Mouse (Mus musculus) central nervous system, embryonic 11.5 days (tissue): ENCODE results near the gene Zmiz2. TPM values are rescaled to one million over a fixed set of nuclear protein-coding genes. Genes with fewer than 3 reads are reported as not detected.

Source experiments
- polyA plus RNA-seq: library from polyadenylated mRNA; depleted of rRNA; stranded (reverse); fragments of >200 nt; gene quantifications from 2 replicates; pipeline ENCODE4 v1.2.3, GENCODE M21; 2012; rRNA removed

Zmiz2 gene
- polyA plus RNA-seq: 42.8 and 57.0 TPM in 2 replicates

DNA sequence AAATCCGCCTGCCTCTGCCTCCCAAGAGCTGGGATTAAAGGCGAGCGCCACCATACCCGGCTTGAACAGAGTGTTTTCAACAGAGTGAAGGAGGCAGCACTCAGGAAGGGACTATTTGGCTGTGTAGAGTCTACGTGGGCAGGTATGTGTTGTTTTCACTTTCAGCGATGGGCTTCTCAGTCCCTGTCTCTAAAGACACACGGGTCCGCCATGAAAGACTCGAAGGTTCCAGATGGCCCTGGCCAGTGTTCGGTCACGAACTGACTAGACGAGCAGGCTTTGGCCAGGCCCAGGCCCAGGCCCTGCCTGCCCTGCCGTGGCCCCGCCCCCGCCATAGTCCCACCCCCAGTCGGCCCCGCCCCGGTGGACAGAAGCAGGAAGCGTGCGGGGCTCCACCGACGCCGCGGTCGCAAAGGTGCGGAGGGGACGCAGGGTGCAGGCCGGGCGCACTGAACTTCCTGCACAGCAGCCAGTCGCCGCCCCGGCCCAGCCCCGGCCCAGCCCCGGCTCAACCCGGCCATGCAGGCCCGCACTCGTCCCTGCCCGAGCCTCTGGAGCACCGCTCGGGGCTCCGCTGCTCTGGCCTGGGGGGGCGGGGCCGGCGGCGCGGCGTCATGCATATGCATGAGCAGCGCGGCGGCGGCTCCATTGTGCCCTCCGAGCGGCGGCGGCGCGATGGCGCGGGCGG is at the start of gene Zmiz2:
TSS of gene Zmiz2 (plus strand) at position 349 of the 688 bp plus-strand sequence.

DNA sequence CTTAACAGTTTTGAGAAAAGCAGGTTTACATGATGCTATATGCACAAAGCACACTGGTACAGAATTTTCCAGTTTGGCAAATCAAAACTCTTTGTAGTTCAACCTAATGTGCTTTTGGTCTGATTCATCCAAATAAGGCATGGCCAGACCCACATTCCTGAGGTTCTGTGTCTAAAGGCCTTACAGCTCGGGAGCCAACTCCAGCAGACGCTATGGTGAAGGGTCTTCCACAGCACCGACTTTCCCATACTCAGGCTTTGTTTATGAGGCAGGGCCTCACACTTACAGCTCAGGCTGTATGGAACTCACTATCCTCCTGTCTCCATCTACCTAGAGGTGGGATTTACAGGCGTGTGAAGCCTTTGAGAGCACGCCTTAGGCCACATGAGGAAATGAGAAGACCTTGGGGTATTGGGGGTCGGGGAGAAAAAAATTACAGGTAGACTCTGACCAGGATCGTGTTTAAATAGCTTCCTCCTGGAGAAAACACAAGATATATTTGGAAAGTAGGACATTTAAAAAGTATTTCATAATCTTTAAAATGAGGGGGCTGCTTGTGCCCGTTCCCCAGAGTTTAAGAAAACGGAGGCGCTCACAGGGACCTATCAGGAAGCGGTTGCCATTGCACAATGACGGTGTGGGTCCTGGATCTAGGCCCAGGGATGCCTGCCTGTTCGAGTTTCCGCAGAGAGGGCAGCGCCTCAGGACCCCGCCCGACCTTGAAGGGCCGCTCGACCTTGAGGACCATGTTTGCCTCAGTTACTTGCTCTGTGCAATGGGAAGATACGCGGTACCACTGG is 26.1 kb downstream of the Zmiz2 start, which contains the start of gene Ppia:
TSS of gene Ppia (plus strand) at position 693 of the 800 bp plus-strand sequence.

DNA sequence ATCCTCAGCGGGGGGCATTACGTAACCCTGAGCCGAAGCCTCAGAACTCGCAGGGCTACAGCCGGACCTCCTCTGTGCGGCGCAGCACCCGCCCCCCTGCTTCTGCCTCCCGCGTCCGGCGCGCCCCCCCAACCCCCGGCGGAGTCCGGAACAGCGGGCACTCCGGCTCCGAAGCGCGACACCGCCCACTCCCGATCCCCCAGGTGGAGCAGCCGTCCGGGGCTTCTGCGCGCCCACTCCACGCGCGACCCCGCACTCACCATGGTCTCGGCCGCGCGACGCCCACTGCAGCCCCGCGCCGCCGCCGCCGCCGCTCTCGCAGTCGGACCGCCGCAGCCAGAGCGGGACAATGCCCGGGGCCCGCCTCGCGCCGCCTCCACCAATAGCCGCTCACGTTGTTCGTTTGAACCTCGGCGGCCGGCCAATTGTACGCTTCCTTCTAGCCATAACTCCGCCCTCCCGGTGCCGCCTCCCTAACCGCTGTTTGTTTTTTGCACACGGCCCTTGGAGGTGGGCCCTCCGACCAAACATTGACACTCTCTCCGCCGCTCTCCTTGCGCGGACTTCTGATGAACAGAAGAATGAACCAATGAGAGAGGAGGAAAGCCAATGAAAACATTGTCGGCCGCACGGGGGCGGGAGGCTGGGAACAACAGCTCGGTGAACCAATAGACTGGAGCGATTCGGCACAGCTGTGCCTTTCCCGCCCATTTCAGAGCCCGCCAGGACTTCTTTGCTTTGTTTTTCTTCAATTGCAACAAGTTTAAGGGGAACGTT is 55.4 kb downstream of the Zmiz2 start, which contains the start of gene H2afv:
TSS of gene H2afv (minus strand) at position 367 of the 777 bp plus-strand sequence.

Other genes starting within 250 kb of the Zmiz2 start
- gene A730071L15Rik, start 189.0 kb upstream of the Zmiz2 start, polyA plus RNA-seq: 0.13 and 0.34 TPM in 2 replicates
- 49.4 and 50.8 TPM in 2 replicates for gene Nudcd3, start 188.7 kb upstream of the Zmiz2 start, polyA plus RNA-seq
- 0.07 and 0.09 TPM in 2 replicates for gene Npc1l1, start 158.9 kb upstream of the Zmiz2 start, polyA plus RNA-seq
- gene Ddx56, start 121.3 kb upstream of the Zmiz2 start, polyA plus RNA-seq: 56.3 and 62.0 TPM in 2 replicates
- 114 and 130 TPM in 2 replicates for gene Tmed4, start 114.2 kb upstream of the Zmiz2 start, polyA plus RNA-seq
- 48.8 and 61.6 TPM in 2 replicates for gene Ogdh, start 97.4 kb upstream of the Zmiz2 start, polyA plus RNA-seq
- gene Ppia, start 26.4 kb downstream of the Zmiz2 start, polyA plus RNA-seq: 3,603 and 3,967 TPM in 2 replicates
- 491 and 846 TPM in 2 replicates for gene H2afv, start 55.4 kb downstream of the Zmiz2 start, polyA plus RNA-seq
- 14.3 and 20.2 TPM in 2 replicates for gene Purb, start 86.8 kb downstream of the Zmiz2 start, polyA plus RNA-seq
- gene Myo1g, start 131.9 kb downstream of the Zmiz2 start, polyA plus RNA-seq: 1.1 TPM in 2 replicates
- 49.6 and 82.5 TPM in 2 replicates for gene Ccm2, start 157.8 kb downstream of the Zmiz2 start, polyA plus RNA-seq
- gene Nacad, start 217.0 kb downstream of the Zmiz2 start, polyA plus RNA-seq: 34.7 and 73.7 TPM in 2 replicates
- gene Tbrg4, start 237.0 kb downstream of the Zmiz2 start, polyA plus RNA-seq: 96.0 and 96.3 TPM in 2 replicates
- gene Wap, start 249.6 kb downstream of the Zmiz2 start, polyA plus RNA-seq: not detected in 2 replicates